Comparison of ENCODE assay signal across 8 mouse cellular contexts in the genomic region with DNA sequence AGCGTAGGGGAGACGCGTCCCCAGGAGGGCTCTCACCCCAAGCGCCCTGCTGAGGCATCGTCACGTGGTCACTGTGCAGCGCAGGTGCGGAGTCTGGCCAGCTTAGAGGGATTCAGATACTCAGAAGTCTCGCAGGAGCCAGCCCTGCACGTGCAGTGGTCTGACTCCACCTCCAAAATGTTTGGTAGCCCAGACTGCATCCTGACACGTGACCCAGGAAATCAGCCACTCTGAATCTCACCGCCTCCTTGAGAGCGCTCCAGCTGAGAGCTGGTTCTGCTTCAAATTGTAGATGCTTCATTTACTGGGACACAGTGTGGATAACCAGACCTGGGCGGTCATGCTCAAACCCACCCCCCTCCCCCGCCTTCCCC.
DNase-seq lines count a peak whose midpoint lies in the region; ATAC-seq lines count a peak whose summit lies in the region.

No protein-coding gene starts in this region.

- ATAC-seq in embryonic facial prominence, embryonic 11.5 days (replicated peaks; ENCODE audit: insufficient number of reproducible peaks, low FRiP score, low TSS enrichment, low read depth) = peak; percentile 94
- peak; percentile 77 for ATAC-seq in megakaryocyte progenitor cell, adult 5-6 weeks (replicated peaks; ENCODE audit: poor library complexity)
- ATAC-seq in monocyte, adult 5-6 weeks (replicated peaks; ENCODE audit: insufficient number of reproducible peaks, low FRiP score, low TSS enrichment, poor library complexity, severe bottlenecking) = no peak

- 1% methylated on average over 15 of the region's 15 CpGs for WGBS in embryonic facial prominence, embryonic 11.5 days

- H3K9ac ChIP-seq in embryonic facial prominence, embryonic 11.5 days (replicated peaks; ENCODE audit: low read length) = no peak overlapping the region; the same call in 1 of the 2 replicates

- DNase-seq in adrenal gland, postnatal 36 days = peak; percentile 58 to 68
- peak; percentile 89 for DNase-seq in embryonic facial prominence, embryonic 11.5 days (ENCODE audit: low spot score)
- DNase-seq in heart, adult 18-20 months = peak; percentile 75 to 80
- DNase-seq in kidney, adult 18-20 months = peak; percentile 63
- DNase-seq in left cerebral cortex, postnatal 25 days (ENCODE audit: low spot score in 2 of 2) = peak; percentile 78 to 93
- peak; percentile 86 to 90 for DNase-seq in right cerebral cortex, postnatal 36 days (ENCODE audit: low spot score in 2 of 2)

- no peak overlapping the region for H3K27ac ChIP-seq in embryonic facial prominence, embryonic 11.5 days (replicated peaks; ENCODE audit: low read depth, low read length)

- H3K4me2 ChIP-seq in embryonic facial prominence, embryonic 11.5 days (ENCODE audit: low read depth, low read length) = peak overlapping the region; percentile 55

- H3K9me3 ChIP-seq in embryonic facial prominence, embryonic 11.5 days (replicated peaks; ENCODE audit: control insufficient read depth, low read length) = no peaks in the 10 kb centered on the region

- H3K4me1 ChIP-seq in embryonic facial prominence, embryonic 11.5 days (ENCODE audit: control insufficient read depth, insufficient read depth, low read length) = no peaks in the 10 kb centered on the region

- no peaks in the 10 kb centered on the region for H3K36me3 ChIP-seq in embryonic facial prominence, embryonic 11.5 days (replicated peaks; ENCODE audit: control insufficient read depth, insufficient read depth, low read depth, low read length)

- no peaks in the 10 kb centered on the region for H3K27me3 ChIP-seq in embryonic facial prominence, embryonic 11.5 days (ENCODE audit: control insufficient read depth, insufficient read depth, low read length)

- H3K4me3 ChIP-seq in embryonic facial prominence, embryonic 11.5 days (ENCODE audit: low read depth, low read length) = peak overlapping the region; percentile 8; the same call in 1 of the 2 replicates

- intact Hi-C loops in left cerebral cortex, postnatal 25 days (cut with DNase I) = loop anchor here (5.0 kb wide), 1 partner anchor 204 kb away; a partner anchor contains a TSS
